Mouse (Mus musculus): ENCODE measurements around the gene Shank1. TPM values are rescaled to one million over a fixed set of nuclear protein-coding genes. Genes with fewer than 3 reads are reported as not detected.

The Shank1 gene
- polyA plus RNA-seq, 1 experiment from 2014 or later = 0.85 TPM

DNA sequence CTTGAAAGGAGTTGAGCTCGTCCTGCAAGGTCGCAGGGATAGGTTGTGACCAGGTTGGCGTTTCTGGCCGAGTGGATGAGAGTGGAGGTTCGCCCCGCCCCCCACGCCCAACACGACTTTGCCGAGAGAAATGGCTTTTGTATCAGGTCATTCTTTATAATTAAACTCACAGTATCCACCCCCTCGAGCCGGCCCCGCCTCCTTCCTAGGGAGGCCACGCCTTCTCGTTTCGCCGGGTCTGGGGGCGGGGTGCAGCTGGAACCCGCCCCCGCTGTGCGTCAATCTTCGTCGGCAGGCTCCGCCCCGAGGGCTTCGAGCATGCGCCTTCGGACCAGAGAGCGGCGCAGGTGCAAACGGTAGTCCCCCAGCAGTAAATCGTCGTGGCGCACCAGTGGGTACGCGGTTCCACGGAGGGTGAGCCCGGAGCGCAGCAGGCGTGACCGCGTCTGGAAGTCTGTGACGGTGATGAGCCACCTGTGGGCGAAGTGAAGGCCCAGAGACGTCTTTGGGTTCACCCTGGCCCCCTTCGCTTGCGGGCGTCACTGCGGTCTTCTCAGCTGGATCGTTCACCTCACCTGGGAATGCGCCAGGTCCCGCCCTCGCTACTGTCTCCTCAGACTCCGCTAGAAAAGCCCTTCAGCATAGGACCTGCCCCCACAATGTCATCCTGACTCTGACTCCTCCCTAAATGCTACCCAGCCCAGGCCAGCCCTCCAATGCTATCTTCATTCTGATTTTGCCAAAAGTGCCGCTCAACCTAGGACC lies 50.0 kb downstream of the Shank1 start:
- H3K4me3 ChIP-seq (ENCODE audit: low read depth, low read length) = peak overlapping the region; percentile 35
- no peak overlapping the region for H3K27ac ChIP-seq (replicated peaks; ENCODE audit: low read depth, low read length)
- DNase-seq (ENCODE audit: low spot score) (peak; percentile 91), ATAC-seq (ENCODE audit: insufficient number of reproducible peaks, low FRiP score, low TSS enrichment, low read depth) (peak; percentile 61)
- no peaks in the 10 kb centered on the region for H3K9me3 ChIP-seq (ENCODE audit: control insufficient read depth, low read length)
- no peaks in the 10 kb centered on the region for H3K36me3 ChIP-seq (ENCODE audit: control insufficient read depth, insufficient read depth, low read length)
- H3K4me1 ChIP-seq (ENCODE audit: control insufficient read depth, insufficient read depth, low read length) = 0 out of 2 replicates have a peak, but pooled peaks cover 7% of the 10 kb centered on the region
- H3K27me3 ChIP-seq (ENCODE audit: control insufficient read depth, insufficient read depth, low read length) = peaks cover 67% of the 10 kb centered on the region
- WGBS = under 1% methylated on average over 54 of the region's 54 CpGs
- H3K4me2 ChIP-seq (ENCODE audit: low read depth, severe bottlenecking) = peak overlapping the region; percentile 71
- H3K9ac ChIP-seq (ENCODE audit: low read length) = peak overlapping the region; percentile 45

DNA sequence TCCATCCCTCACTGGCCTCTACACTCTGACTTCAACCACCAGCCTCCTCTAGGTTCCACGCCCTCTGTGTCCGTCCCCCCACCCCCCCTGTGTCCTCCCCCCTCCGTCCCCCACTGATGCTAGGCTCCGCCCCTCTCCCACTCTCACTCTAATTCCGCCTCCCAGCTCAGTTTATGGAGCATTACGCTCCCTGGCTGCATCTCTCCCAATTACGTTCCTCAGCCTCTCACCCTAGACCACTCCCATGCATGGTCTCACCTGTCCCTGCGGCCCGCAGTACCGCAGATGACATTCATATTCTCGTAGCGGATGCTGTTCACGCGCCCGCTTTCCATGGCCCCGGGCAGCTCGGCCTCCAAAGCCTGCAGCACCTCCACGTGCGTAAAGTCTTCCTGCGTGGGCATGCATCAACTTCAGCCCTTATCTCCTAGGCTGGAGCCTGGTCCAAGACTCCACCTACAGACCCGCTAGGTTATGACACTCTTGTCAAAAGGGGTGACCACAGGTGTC lies 50.8 kb downstream of the Shank1 start:
- Histone ChIP-seq H3K27me3 (ENCODE audit: control insufficient read depth, insufficient read depth, low read length) (peaks cover 59% of the 10 kb centered on the region), H3K9me3 (ENCODE audit: control insufficient read depth, low read length) (no peaks in the 10 kb centered on the region), H3K36me3 (ENCODE audit: control insufficient read depth, insufficient read depth, low read length) (no peaks in the 10 kb centered on the region), H3K4me3 (ENCODE audit: low read depth, low read length) (no peak overlapping the region; the same call in 1 of the 2 replicates), H3K9ac (ENCODE audit: low read length) (no peak overlapping the region), H3K27ac (replicated peaks; ENCODE audit: low read depth, low read length) (no peak overlapping the region), H3K4me1 (ENCODE audit: control insufficient read depth, insufficient read depth, low read length) (0 out of 2 replicates have a peak, but pooled peaks cover 7% of the 10 kb centered on the region), H3K4me2 (ENCODE audit: low read depth, severe bottlenecking) (peak overlapping the region; percentile 71)
- WGBS = 11% methylated on average over 21 of the region's 21 CpGs
- no peak for DNase-seq (ENCODE audit: low spot score)
- ATAC-seq (ENCODE audit: insufficient number of reproducible peaks, low FRiP score, low TSS enrichment, low read depth) = no peak

DNA sequence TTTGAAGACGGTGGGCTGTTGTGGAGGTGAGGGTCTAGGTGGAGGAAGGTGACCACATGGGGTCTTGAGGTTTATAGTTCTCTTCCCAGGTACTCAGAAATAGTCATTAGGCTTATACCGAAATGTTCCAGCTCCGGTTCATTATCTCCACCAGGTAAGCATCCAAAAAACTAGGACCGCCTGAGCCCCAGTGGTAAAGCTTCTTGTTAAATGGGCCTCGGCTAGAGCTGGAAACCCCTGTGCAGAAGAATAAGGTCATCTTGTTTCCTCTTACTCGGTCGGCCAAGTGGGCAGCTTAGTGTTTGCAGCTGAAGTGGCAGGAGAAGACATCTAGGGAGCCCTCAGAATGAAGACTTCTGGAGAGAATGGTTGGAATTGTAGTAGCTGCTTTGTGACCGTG lies 62.6 kb downstream of the Shank1 start:
- ATAC-seq (ENCODE audit: insufficient number of reproducible peaks, low FRiP score, low TSS enrichment, low read depth) (no peak), DNase-seq (ENCODE audit: low spot score) (no peak)
- Histone ChIP-seq H3K36me3 (ENCODE audit: control insufficient read depth, insufficient read depth, low read length) (no peaks in the 10 kb centered on the region), H3K9ac (ENCODE audit: low read length) (no peak overlapping the region), H3K27me3 (ENCODE audit: control insufficient read depth, insufficient read depth, low read length) (no peaks in the 10 kb centered on the region), H3K4me2 (ENCODE audit: low read depth, severe bottlenecking) (no peak overlapping the region), H3K27ac (replicated peaks; ENCODE audit: low read depth, low read length) (no peak overlapping the region), H3K9me3 (ENCODE audit: control insufficient read depth, low read length) (no peaks in the 10 kb centered on the region), H3K4me1 (ENCODE audit: control insufficient read depth, insufficient read depth, low read length) (peaks cover 6% of the 10 kb centered on the region), H3K4me3 (ENCODE audit: low read depth, low read length) (no peak overlapping the region)
- 93% methylated on average over 8 of the region's 8 CpGs for WGBS

DNA sequence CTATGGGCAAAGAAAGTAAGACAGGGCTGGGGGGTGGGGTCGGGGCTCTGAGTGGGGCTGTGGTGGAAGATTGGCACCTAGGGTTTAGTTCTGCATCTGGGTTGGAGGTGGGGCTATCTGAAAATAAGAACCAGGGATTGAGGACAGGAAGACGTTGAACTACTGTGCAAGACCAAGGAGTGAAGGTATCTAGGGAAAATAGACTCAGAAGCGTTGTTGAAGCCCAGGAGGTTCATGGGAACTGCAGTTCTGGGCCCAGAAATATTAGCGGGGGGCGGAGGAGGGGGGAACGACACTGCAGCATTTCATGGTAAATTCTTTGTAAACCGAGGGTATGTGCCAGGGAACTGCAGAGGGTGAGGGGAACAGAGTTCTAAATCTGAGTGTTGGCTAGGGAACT lies 63.4 kb downstream of the Shank1 start:
- Histone ChIP-seq H3K4me3 (ENCODE audit: low read depth, low read length) (peak overlapping the region; percentile 44), H3K9ac (ENCODE audit: low read length) (no peak overlapping the region), H3K4me2 (ENCODE audit: low read depth, severe bottlenecking) (peak overlapping the region; percentile 44), H3K27me3 (ENCODE audit: control insufficient read depth, insufficient read depth, low read length) (no peaks in the 10 kb centered on the region), H3K9me3 (ENCODE audit: control insufficient read depth, low read length) (no peaks in the 10 kb centered on the region), H3K36me3 (ENCODE audit: control insufficient read depth, insufficient read depth, low read length) (no peaks in the 10 kb centered on the region), H3K4me1 (ENCODE audit: control insufficient read depth, insufficient read depth, low read length) (peaks cover 6% of the 10 kb centered on the region), H3K27ac (replicated peaks; ENCODE audit: low read depth, low read length) (no peak overlapping the region)
- 9% methylated on average over 7 of the region's 7 CpGs for WGBS
- DNase-seq (ENCODE audit: low spot score) (no peak), ATAC-seq (ENCODE audit: insufficient number of reproducible peaks, low FRiP score, low TSS enrichment, low read depth) (peak; percentile 31; the same call in 1 of the 2 replicates)

DNA sequence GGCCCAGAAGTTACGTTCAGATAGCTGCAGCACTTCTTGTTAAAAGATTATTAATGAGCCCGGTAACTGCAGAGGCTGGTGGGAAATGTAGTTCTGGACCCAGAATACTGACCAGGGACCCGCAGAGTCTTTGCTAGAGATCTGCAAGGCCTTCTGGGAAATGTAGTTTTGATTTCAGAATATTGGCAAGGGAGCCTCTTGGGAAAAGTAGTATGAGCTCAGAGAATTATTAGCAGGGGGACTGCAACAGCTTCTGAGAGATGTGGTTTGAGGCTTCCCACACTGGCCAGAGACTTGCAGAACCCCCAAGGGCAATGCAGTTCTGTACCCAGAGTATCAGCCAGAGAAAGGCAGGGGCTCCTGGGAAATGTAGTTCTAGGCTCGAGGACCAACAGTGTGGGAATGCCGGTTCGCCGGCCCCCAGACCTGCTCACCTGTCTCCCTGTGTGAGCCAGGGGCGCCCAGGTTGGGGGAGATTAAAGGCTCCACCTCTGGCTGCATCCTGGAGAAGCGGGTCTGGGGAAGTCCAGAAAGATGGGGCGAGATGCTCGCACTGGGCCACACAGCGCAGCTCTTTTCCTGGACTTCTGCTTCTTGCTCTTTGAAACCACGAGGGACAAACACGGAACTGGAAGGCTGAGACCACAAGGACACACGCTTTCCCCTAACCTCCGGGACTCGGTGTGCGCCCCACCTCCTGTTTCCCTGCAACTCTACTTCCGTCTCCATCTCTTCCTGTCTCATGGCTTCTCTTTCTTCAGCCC lies 64.0 kb downstream of the Shank1 start:
- peak; percentile 86 for ATAC-seq (ENCODE audit: insufficient number of reproducible peaks, low FRiP score, low TSS enrichment, low read depth)
- WGBS = under 1% methylated on average over 19 of the region's 19 CpGs

DNA sequence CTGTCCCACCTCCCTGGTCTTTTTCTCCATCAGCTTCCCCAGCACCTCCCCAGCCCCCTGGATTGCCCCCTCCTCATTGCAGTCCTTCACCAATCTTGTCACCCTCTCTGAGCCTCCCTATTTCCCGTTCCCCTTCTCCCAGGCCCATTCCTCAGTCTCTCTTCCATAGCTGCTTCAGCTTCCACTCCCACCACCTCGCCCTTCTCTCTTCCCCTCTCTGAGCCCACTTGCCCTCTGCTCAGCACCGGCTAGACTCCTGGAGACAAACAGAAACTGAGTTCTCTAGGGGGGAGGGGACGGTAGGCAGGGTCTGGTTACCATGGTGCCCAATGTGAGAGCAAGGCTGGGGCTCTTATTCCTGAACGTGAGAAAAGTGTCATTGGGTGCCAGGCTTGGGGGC lies 64.7 kb downstream of the Shank1 start:
- Histone ChIP-seq H3K27ac (replicated peaks; ENCODE audit: low read depth, low read length) (no peak overlapping the region; the same call in 1 of the 2 replicates), H3K27me3 (ENCODE audit: control insufficient read depth, insufficient read depth, low read length) (no peaks in the 10 kb centered on the region), H3K4me3 (ENCODE audit: low read depth, low read length) (peak overlapping the region; percentile 44), H3K36me3 (ENCODE audit: control insufficient read depth, insufficient read depth, low read length) (no peaks in the 10 kb centered on the region), H3K4me1 (ENCODE audit: control insufficient read depth, insufficient read depth, low read length) (peaks cover 6% of the 10 kb centered on the region), H3K4me2 (ENCODE audit: low read depth, severe bottlenecking) (peak overlapping the region; percentile 79), H3K9ac (ENCODE audit: low read length) (peak overlapping the region; percentile 67), H3K9me3 (ENCODE audit: control insufficient read depth, low read length) (no peaks in the 10 kb centered on the region)
- DNase-seq (ENCODE audit: low spot score) (peak; percentile 39), ATAC-seq (ENCODE audit: insufficient number of reproducible peaks, low FRiP score, low TSS enrichment, low read depth) (no peak)
- WGBS = 1% methylated on average over 5 of the region's 5 CpGs

More for the DNA sequence above, 64.0 kb downstream of the Shank1 start:
- peak; percentile 82 for DNase-seq (ENCODE audit: low spot score)
- Histone ChIP-seq H3K4me2 (ENCODE audit: low read depth, severe bottlenecking) (peak overlapping the region; percentile 79), H3K27me3 (ENCODE audit: control insufficient read depth, insufficient read depth, low read length) (no peaks in the 10 kb centered on the region), H3K9ac (ENCODE audit: low read length) (peak overlapping the region; percentile 67), H3K27ac (replicated peaks; ENCODE audit: low read depth, low read length) (no peak overlapping the region; the same call in 1 of the 2 replicates), H3K36me3 (ENCODE audit: control insufficient read depth, insufficient read depth, low read length) (no peaks in the 10 kb centered on the region), H3K4me1 (ENCODE audit: control insufficient read depth, insufficient read depth, low read length) (peaks cover 6% of the 10 kb centered on the region), H3K9me3 (ENCODE audit: control insufficient read depth, low read length) (no peaks in the 10 kb centered on the region), H3K4me3 (ENCODE audit: low read depth, low read length) (peak overlapping the region; percentile 44)

DNA sequence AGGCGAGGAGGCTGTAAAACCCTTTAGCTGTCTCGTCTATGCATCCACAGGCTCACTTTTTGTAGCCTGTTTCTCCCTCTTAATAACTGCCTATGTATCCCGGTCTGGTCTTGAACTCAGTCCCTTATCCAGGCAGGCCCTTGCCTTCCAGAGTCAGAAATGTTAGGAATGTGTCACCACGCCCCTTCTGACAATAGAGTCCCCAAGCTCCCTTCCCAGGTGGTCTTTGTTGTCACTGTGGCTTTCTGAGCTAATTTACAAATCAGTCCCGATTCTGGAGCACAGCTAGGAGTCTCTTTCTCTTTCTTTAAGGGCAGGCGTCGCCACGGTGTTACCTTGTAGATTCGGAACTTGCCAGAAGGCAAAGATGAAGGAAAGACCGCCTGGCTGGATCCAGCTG lies 65.2 kb downstream of the Shank1 start:
- 12% methylated on average over 10 of the region's 10 CpGs for WGBS
- ATAC-seq (ENCODE audit: insufficient number of reproducible peaks, low FRiP score, low TSS enrichment, low read depth) (no peak), DNase-seq (ENCODE audit: low spot score) (no peak)
- Histone ChIP-seq H3K27me3 (ENCODE audit: control insufficient read depth, insufficient read depth, low read length) (no peaks in the 10 kb centered on the region), H3K4me2 (ENCODE audit: low read depth, severe bottlenecking) (peak overlapping the region; percentile 79), H3K4me3 (ENCODE audit: low read depth, low read length) (peak overlapping the region; percentile 44), H3K9ac (ENCODE audit: low read length) (no peak overlapping the region; the same call in 1 of the 2 replicates), H3K27ac (replicated peaks; ENCODE audit: low read depth, low read length) (no peak overlapping the region), H3K4me1 (ENCODE audit: control insufficient read depth, insufficient read depth, low read length) (peaks cover 6% of the 10 kb centered on the region), H3K9me3 (ENCODE audit: control insufficient read depth, low read length) (no peaks in the 10 kb centered on the region), H3K36me3 (ENCODE audit: control insufficient read depth, insufficient read depth, low read length) (no peaks in the 10 kb centered on the region)

DNA sequence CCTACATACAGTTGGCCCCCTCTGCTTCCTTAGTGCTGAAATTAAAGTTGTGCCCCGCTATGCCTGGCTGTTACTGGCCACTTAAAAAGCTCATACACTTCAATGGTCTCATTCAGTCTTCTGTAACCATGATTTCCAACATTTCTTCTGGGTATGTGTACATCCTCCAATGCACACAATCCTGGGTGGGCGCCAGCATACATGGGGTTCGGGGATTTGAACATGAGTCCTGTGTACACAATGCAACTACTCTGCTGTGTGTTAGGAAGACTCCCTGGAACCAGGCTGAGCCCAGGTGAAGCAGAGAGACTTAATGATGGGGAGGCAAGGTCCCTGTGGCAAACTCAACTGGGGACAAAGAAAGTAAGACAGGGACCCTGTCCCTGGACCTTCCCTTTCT lies 65.7 kb downstream of the Shank1 start:
- no peak overlapping the region for H3K27ac ChIP-seq (replicated peaks; ENCODE audit: low read depth, low read length)
- H3K9ac ChIP-seq (ENCODE audit: low read length) = no peak overlapping the region
- no peak for DNase-seq (ENCODE audit: low spot score)
- no peaks in the 10 kb centered on the region for H3K27me3 ChIP-seq (ENCODE audit: control insufficient read depth, insufficient read depth, low read length)
- no peaks in the 10 kb centered on the region for H3K9me3 ChIP-seq (ENCODE audit: control insufficient read depth, low read length)
- H3K36me3 ChIP-seq (ENCODE audit: control insufficient read depth, insufficient read depth, low read length) = no peaks in the 10 kb centered on the region
- 67% methylated on average over 3 of the region's 3 CpGs for WGBS
- H3K4me1 ChIP-seq (ENCODE audit: control insufficient read depth, insufficient read depth, low read length) = peaks cover 6% of the 10 kb centered on the region
- no peak overlapping the region for H3K4me2 ChIP-seq (ENCODE audit: low read depth, severe bottlenecking)
- no peak overlapping the region for H3K4me3 ChIP-seq (ENCODE audit: low read depth, low read length)
- ATAC-seq (ENCODE audit: insufficient number of reproducible peaks, low FRiP score, low TSS enrichment, low read depth) = no peak

Data from limb, embryonic 11.5 days (tissue).